Mouse (Mus musculus) midbrain, embryonic 16.5 days (tissue): ENCODE results near the gene Gm47996. TPM values are rescaled to one million over a fixed set of nuclear protein-coding genes. Genes with fewer than 3 reads are reported as not detected.
"Not testable (repeated sequence)": the region's sequence is repeated elsewhere in the genome, so short reads cannot be mapped to it uniquely, and the experiment has no call there.

Experiments used
- ATAC-seq: fragments of 200-750 bp; cut with Nextera tagmentation; 2 replicates; pipeline ENCODE4 v1.8.0; 2017; ENCODE audit warnings: moderate TSS enrichment
- H3K27ac ChIP-seq: fragments of 300-500 bp; sonication (generic); 2 replicates; pipeline ENCODE4 v1.5.1; 2014; ENCODE audit warnings: mild to moderate bottlenecking, low read length, mixed read lengths
- H3K27me3 ChIP-seq: fragments of 300-500 bp; sonication (generic); 2 replicates; pipeline ENCODE4 v1.6.1; 2014; ENCODE audit warnings: low read depth, low read length, mixed read lengths; ENCODE audit not compliant: control insufficient read depth, insufficient read depth
- H3K36me3 ChIP-seq: fragments of 300-500 bp; sonication (generic); 2 replicates; pipeline ENCODE4 v1.6.1; 2014; ENCODE audit warnings: mild to moderate bottlenecking, low read length, moderate library complexity, mixed read lengths; ENCODE audit not compliant: control insufficient read depth, insufficient read depth
- H3K4me1 ChIP-seq: fragments of 300-500 bp; sonication (generic); 2 replicates; pipeline ENCODE4 v1.6.1; 2014; ENCODE audit warnings: mild to moderate bottlenecking, low read length, mixed read lengths; ENCODE audit not compliant: control insufficient read depth, insufficient read depth
- H3K4me2 ChIP-seq: fragments of 300-500 bp; sonication (generic); 2 replicates; pipeline ENCODE4 v1.6.1; 2014; ENCODE audit warnings: mild to moderate bottlenecking, low read length, mixed read lengths
- H3K4me3 ChIP-seq: fragments of 300-500 bp; sonication (generic); 2 replicates; pipeline ENCODE4 v1.5.1; 2014; ENCODE audit warnings: low read depth, mild to moderate bottlenecking, low read length, moderate library complexity, mixed read lengths
- H3K9ac ChIP-seq: fragments of 300-500 bp; sonication (generic); 2 replicates; pipeline ENCODE4 v1.6.1; 2014; ENCODE audit warnings: low read depth, low read length, mixed read lengths
- H3K9me3 ChIP-seq: fragments of 300-500 bp; sonication (generic); replicated peaks from 2 replicates; pipeline ENCODE4 v1.6.1; 2014; ENCODE audit warnings: mild to moderate bottlenecking, low read length, mixed read lengths; ENCODE audit not compliant: control insufficient read depth, poor library complexity, severe bottlenecking
- WGBS: fragments of 180-500 bp; shearing (Covaris S2); extraction: QIAGEN DNeasy Blood & Tissue Kit; methylation state at CpG from one replicate; pipeline ENCODE4 v1.1.7; 2014; 5-methylcytosine and 5-hydroxymethylcytosine counted together
- polyA plus RNA-seq: library from polyadenylated mRNA; unstranded; fragments of >200 nt; fragmentation: Nextera tagmentation; extraction: Ambion mirVana; gene quantifications from 2 replicates; pipeline ENCODE4 v1.2.1, GENCODE M21; 2015

Gm47996 gene
- not detected in 2 replicates for polyA plus RNA-seq

- 95% methylated on average over 4 of the region's 8 CpGs for WGBS
- not testable (repeated sequence) for H3K4me2 ChIP-seq, H3K9ac ChIP-seq, ATAC-seq, H3K27me3 ChIP-seq, H3K4me3 ChIP-seq, H3K4me1 ChIP-seq, H3K9me3 ChIP-seq, H3K36me3 ChIP-seq, H3K27ac ChIP-seq
These were observed at the start of gene Gm47996 for GRCm38 (mm10) chr1:151209824-151210355. Gene Gm47996 (plus strand): TSS chr1:151210131.

- no peaks in the 10 kb centered on the region for H3K36me3 ChIP-seq
- no peak overlapping the region for H3K27ac ChIP-seq
- ATAC-seq: no peak
- 32% methylated on average over 8 of the region's 8 CpGs for WGBS
- H3K9me3 ChIP-seq: no peaks in the 10 kb centered on the region
- H3K27me3 ChIP-seq: no peaks in the 10 kb centered on the region
- peaks cover 18% of the 10 kb centered on the region for H3K4me1 ChIP-seq
- H3K4me2 ChIP-seq: no peak overlapping the region
- H3K9ac ChIP-seq: no peak overlapping the region
- H3K4me3 ChIP-seq: no peak overlapping the region
These were observed 43.9 kb upstream of the Gm47996 start for GRCm38 (mm10) chr1:151166031-151166430.

GRCm38 (mm10) chr1:151167297-151168047 lies 42.5 kb upstream of the Gm47996 start:
- Histone ChIP-seq H3K9me3 (no peaks in the 10 kb centered on the region), H3K27me3 (no peaks in the 10 kb centered on the region), H3K4me3 (no peak overlapping the region), H3K36me3 (no peaks in the 10 kb centered on the region), H3K9ac (no peak overlapping the region), H3K27ac (peak overlapping the region; percentile 48), H3K4me1 (peaks cover 18% of the 10 kb centered on the region), H3K4me2 (0 out of 2 replicates have a peak overlapping the region, but pooled peaks have one; percentile 3)
- 12% methylated on average over 12 of the region's 12 CpGs for WGBS
- peak; percentile 90 for ATAC-seq

GRCm38 (mm10) chr1:151168637-151169036 lies 41.3 kb upstream of the Gm47996 start:
- Histone ChIP-seq H3K4me2 (no peak overlapping the region), H3K27ac (no peak overlapping the region), H3K4me3 (no peak overlapping the region), H3K4me1 (peaks cover 18% of the 10 kb centered on the region), H3K27me3 (no peaks in the 10 kb centered on the region), H3K36me3 (no peaks in the 10 kb centered on the region), H3K9ac (no peak overlapping the region), H3K9me3 (no peaks in the 10 kb centered on the region)
- 76% methylated on average over 3 of the region's 3 CpGs for WGBS
- ATAC-seq: no peak

- Histone ChIP-seq H3K36me3 (no peaks in the 10 kb centered on the region), H3K9ac (no peak overlapping the region), H3K9me3 (no peaks in the 10 kb centered on the region), H3K4me1 (peaks cover 15% of the 10 kb centered on the region), H3K27me3 (no peaks in the 10 kb centered on the region), H3K4me2 (no peak overlapping the region), H3K4me3 (no peak overlapping the region), H3K27ac (no peak overlapping the region)
- WGBS: 85% methylated on average over 2 of the region's 2 CpGs
- no peak for ATAC-seq
These were observed 38.1 kb upstream of the Gm47996 start for GRCm38 (mm10) chr1:151171572-151172461.

GRCm38 (mm10) chr1:151177030-151177936 lies 32.6 kb upstream of the Gm47996 start:
- Histone ChIP-seq H3K9ac (0 out of 2 replicates have a peak overlapping the region, but pooled peaks have one; percentile 34), H3K27ac (no peak overlapping the region), H3K27me3 (no peaks in the 10 kb centered on the region), H3K9me3 (no peaks in the 10 kb centered on the region), H3K4me3 (peak overlapping the region; percentile 35), H3K4me2 (peak overlapping the region; percentile 58), H3K36me3 (no peaks in the 10 kb centered on the region), H3K4me1 (peaks cover 7% of the 10 kb centered on the region)
- WGBS: 4% methylated on average over 10 of the region's 10 CpGs
- peak; percentile 93 for ATAC-seq

- Histone ChIP-seq H3K4me3 (peak overlapping the region; percentile 35), H3K4me2 (peak overlapping the region; percentile 58), H3K36me3 (no peaks in the 10 kb centered on the region), H3K27ac (0 out of 2 replicates have a peak overlapping the region, but pooled peaks have one; percentile 9), H3K9me3 (no peaks in the 10 kb centered on the region), H3K9ac (0 out of 2 replicates have a peak overlapping the region, but pooled peaks have one; percentile 34), H3K27me3 (no peaks in the 10 kb centered on the region), H3K4me1 (peaks cover 7% of the 10 kb centered on the region)
- 10% methylated on average over 4 of the region's 4 CpGs for WGBS
- ATAC-seq: peak; percentile 46; the same call in 1 of the 2 replicates
These were observed 32.0 kb upstream of the Gm47996 start for GRCm38 (mm10) chr1:151177937-151178271.

- peak; percentile 28; the same call in 1 of the 2 replicates for ATAC-seq
- Histone ChIP-seq H3K4me3 (no peak overlapping the region), H3K27me3 (no peaks in the 10 kb centered on the region), H3K9me3 (no peaks in the 10 kb centered on the region), H3K9ac (no peak overlapping the region), H3K36me3 (no peaks in the 10 kb centered on the region), H3K4me2 (no peak overlapping the region), H3K27ac (no peak overlapping the region), H3K4me1 (peaks cover 7% of the 10 kb centered on the region)
- WGBS: 18% methylated on average over 2 of the region's 2 CpGs
These were observed 31.3 kb upstream of the Gm47996 start for GRCm38 (mm10) chr1:151178505-151179083.
